6 mouse cellular contexts compared by ENCODE assay signal in genomic region chr2:132111905-132112304, GRCm38 (mm10).
"Had no signal": no experiment of that assay in that cellular context is flagged by ENCODE, and none has a peak within 500 bp of the region (broad histone marks: within the 10 kb centered on the region; RNA-seq: fewer than 3 reads in every experiment).

No protein-coding gene starts in this region.

- H3K4me1 ChIP-seq: neural tube, embryonic 12.5 days; stomach, embryonic 15.5 days had no signal

- H3K4me3 ChIP-seq: limb, embryonic 15.5 days; liver, embryonic 12.5 days; midbrain, embryonic 13.5 days; neural tube, embryonic 12.5 days; stomach, embryonic 15.5 days had no signal

- H3K27me3 ChIP-seq: limb, embryonic 15.5 days; liver, embryonic 12.5 days; midbrain, embryonic 13.5 days; neural tube, embryonic 12.5 days; stomach, embryonic 15.5 days had no signal

- H3K27ac ChIP-seq: limb, embryonic 15.5 days; liver, embryonic 12.5 days; midbrain, embryonic 13.5 days; neural tube, embryonic 12.5 days; stomach, embryonic 15.5 days had no signal

- H3K4me2 ChIP-seq: limb, embryonic 15.5 days; liver, embryonic 12.5 days; lung, embryonic 14.5 days; midbrain, embryonic 13.5 days; neural tube, embryonic 12.5 days; stomach, embryonic 15.5 days had no signal

- H3K9me3 ChIP-seq: limb, embryonic 15.5 days; liver, embryonic 12.5 days; midbrain, embryonic 13.5 days; neural tube, embryonic 12.5 days; stomach, embryonic 15.5 days had no signal

- ATAC-seq: liver, embryonic 12.5 days had no signal

- H3K36me3 ChIP-seq: limb, embryonic 15.5 days; liver, embryonic 12.5 days had no signal

- H3K9ac ChIP-seq: limb, embryonic 15.5 days; liver, embryonic 12.5 days; lung, embryonic 14.5 days; midbrain, embryonic 13.5 days; neural tube, embryonic 12.5 days; stomach, embryonic 15.5 days had no signal
